Mouse (Mus musculus) liver, embryonic 11.5 days (tissue): ENCODE measurements around the gene Mnat1. TPM values are rescaled to one million over a fixed set of nuclear protein-coding genes. Genes with fewer than 3 reads are reported as not detected.

ENCODE experiments used
- ATAC-seq: fragments of 200-750 bp; cut with Nextera tagmentation; replicated peaks from 2 replicates; pipeline ENCODE4 v1.8.0; 2017; ENCODE audit warnings: moderate number of reproducible peaks, mild to moderate bottlenecking, moderate TSS enrichment, moderate library complexity; ENCODE audit not compliant: low FRiP score
- DNase-seq: peaks from one replicate; pipeline ENCODE4 v3.0.0-alpha.2; 2017; ENCODE audit warnings: low spot score
- H3K27ac ChIP-seq: fragments of 300-500 bp; sonication (generic); 2 replicates; pipeline ENCODE4 v1.5.1; 2014; ENCODE audit warnings: mild to moderate bottlenecking, low read depth, low read length, control low read depth
- H3K27me3 ChIP-seq: fragments of 300-500 bp; sonication (generic); replicated peaks from 2 replicates; pipeline ENCODE4 v1.6.1; 2014; ENCODE audit warnings: low read length, mixed read lengths; ENCODE audit not compliant: control insufficient read depth, insufficient read depth
- H3K36me3 ChIP-seq: fragments of 300-500 bp; sonication (generic); 2 replicates; pipeline ENCODE4 v1.6.1; 2014; ENCODE audit warnings: mild to moderate bottlenecking, low read length, moderate library complexity, mixed read lengths; ENCODE audit not compliant: control insufficient read depth, insufficient read depth
- H3K4me1 ChIP-seq: fragments of 300-500 bp; sonication (generic); replicated peaks from 2 replicates; pipeline ENCODE4 v1.6.1; 2014; ENCODE audit warnings: low read length, mixed read lengths; ENCODE audit not compliant: control insufficient read depth, insufficient read depth
- H3K4me2 ChIP-seq: fragments of 300-500 bp; sonication (generic); 2 replicates; pipeline ENCODE4 v1.6.1; 2014; ENCODE audit warnings: mild to moderate bottlenecking, control low read depth, moderate library complexity
- H3K4me3 ChIP-seq: fragments of 300-500 bp; sonication (generic); 2 replicates; pipeline ENCODE4 v1.5.1; 2014; ENCODE audit warnings: low read depth, low read length, control low read depth
- H3K9ac ChIP-seq: fragments of 300-500 bp; sonication (generic); 2 replicates; pipeline ENCODE4 v1.6.1; 2014; ENCODE audit warnings: low read depth, low read length, control low read depth
- H3K9me3 ChIP-seq: fragments of 300-500 bp; sonication (generic); 2 replicates; pipeline ENCODE4 v1.6.1; 2016; ENCODE audit warnings: low read length, inconsistent platforms, mixed read lengths; ENCODE audit not compliant: control insufficient read depth
- WGBS: fragments of 180-500 bp; shearing (Covaris S2); extraction: QIAGEN DNeasy Blood & Tissue Kit; methylation state at CpG from one replicate; pipeline ENCODE4 v1.1.7; 2014; 5-methylcytosine and 5-hydroxymethylcytosine counted together
- polyA plus RNA-seq: library from polyadenylated mRNA; unstranded; fragments of >200 nt; fragmentation: Nextera tagmentation; extraction: Ambion mirVana; gene quantifications from 2 replicates; pipeline ENCODE4 v1.2.1, GENCODE M21; 2014

Gene Mnat1
- polyA plus RNA-seq, 1 experiment from 2014 or later, result 30.5 TPM

DNA sequence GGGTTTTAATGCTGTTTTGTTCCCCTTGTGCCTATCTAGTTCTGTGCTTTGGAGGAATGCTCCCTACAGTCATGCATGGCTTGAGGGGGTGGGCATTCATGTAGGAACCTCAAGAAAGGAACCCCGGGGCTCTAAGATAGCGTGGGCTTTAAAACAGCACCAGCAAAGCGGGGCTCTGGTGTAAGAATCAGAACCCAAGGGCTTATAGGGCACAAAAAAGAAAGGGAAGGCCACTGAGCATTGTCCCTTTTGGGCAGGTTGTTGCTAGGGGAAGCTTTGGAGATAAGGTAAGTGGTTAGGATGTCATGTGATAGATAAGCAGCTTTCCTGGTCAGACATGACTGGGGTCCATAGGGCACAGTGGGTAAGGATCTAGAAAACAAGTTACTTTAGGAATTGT, 165.1 kb downstream of the Mnat1 start:
- Histone ChIP-seq H3K9ac (peak overlapping the region; percentile 27; the same call in 1 of the 2 replicates), H3K4me3 (no peak overlapping the region), H3K27ac (no peak overlapping the region), H3K36me3 (peaks cover 5% of the 10 kb centered on the region; the same call in 1 of the 2 replicates), H3K4me1 (peaks cover 11% of the 10 kb centered on the region), H3K9me3 (no peaks in the 10 kb centered on the region), H3K27me3 (no peaks in the 10 kb centered on the region), H3K4me2 (no peak overlapping the region)
- WGBS, result 80% methylated on average over 3 of the region's 3 CpGs
- no peak for DNase-seq
- no peak for ATAC-seq

DNA sequence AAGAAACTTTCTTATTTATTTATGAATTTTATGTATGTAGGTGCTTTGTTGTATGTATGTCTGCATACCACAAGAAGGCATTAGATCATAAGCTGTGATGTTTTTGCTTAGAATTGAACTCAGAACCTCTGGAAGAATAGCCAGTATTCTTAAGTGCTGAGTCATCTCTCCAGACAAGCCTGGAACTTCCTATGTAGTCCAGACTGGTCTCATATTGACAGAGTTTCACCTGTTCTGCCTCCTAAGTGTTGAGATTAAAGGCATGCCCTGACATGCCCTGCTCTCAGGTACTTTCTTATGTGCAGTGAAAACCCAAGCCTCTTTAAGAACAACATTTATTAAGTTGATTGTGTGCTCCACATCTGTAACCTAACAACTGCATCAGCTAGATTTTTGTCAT, 171.4 kb downstream of the Mnat1 start:
- no peak overlapping the region for H3K4me3 ChIP-seq
- no peak overlapping the region for H3K27ac ChIP-seq
- H3K36me3 ChIP-seq, result no peaks in the 10 kb centered on the region
- ATAC-seq, result no peak
- no peak overlapping the region for H3K4me2 ChIP-seq
- H3K27me3 ChIP-seq, result no peaks in the 10 kb centered on the region
- no peak overlapping the region for H3K9ac ChIP-seq
- H3K9me3 ChIP-seq, result no peaks in the 10 kb centered on the region
- H3K4me1 ChIP-seq, result no peaks in the 10 kb centered on the region
- no peak for DNase-seq

DNA sequence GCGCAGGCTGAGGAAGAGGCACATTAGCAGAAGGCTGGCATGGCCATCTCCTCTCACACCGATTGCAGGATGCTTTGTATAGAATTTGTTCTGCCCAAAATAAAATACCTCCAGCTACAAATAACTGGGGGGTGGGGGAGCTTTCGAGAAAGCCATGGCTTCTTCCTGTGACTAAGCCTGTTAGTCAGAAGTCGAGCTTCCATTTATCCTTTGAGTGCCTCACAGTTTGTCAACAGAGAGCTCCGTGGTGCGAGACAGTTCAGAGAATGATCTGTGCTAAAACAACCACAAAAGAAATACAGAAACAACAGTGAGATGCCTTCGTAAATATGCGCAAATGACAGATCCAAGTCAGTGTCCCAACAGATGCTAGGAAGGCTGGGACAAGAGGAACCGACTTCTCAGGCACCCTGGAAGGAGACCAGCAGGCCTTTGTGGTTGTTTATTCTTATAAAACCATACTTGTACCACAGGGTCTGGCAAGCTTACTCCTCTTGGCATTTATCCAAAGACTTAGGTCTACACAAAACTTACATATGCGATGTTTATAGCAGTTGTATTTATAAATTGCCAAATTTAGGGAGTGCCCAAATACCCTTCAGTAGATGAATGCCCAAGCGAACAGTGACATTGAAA, 172.1 kb downstream of the Mnat1 start:
- 88% methylated on average over 11 of the region's 11 CpGs for WGBS
- H3K4me1 ChIP-seq, result no peaks in the 10 kb centered on the region
- H3K27me3 ChIP-seq, result no peaks in the 10 kb centered on the region
- H3K36me3 ChIP-seq, result no peaks in the 10 kb centered on the region
- no peak overlapping the region for H3K9ac ChIP-seq
- no peak overlapping the region for H3K4me2 ChIP-seq
- no peak overlapping the region for H3K4me3 ChIP-seq
- ATAC-seq (no peak), DNase-seq (no peak)
- no peaks in the 10 kb centered on the region for H3K9me3 ChIP-seq
- no peak overlapping the region for H3K27ac ChIP-seq

DNA sequence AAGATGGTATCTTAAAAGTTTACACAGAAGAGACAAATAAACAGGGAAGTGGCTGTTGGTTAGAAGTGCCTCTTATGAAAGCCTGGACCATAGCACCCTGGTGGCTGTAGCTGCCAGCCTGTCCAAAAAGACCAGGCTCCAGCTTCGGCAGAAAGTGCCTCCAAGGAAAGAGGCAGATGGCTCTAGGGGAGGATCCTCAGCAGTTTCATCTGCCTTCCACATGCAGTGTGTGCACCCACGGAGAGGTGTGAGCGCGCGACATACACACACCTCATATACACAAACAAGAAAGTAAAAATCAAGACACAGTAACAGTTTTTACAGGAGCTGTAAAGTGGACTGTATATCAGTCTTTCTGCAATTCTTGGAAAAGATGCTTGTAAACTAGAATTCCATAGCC, 175.1 kb downstream of the Mnat1 start:
- H3K4me1 ChIP-seq, result no peaks in the 10 kb centered on the region
- 87% methylated on average over 5 of the region's 5 CpGs for WGBS
- no peak for DNase-seq
- H3K9me3 ChIP-seq, result no peaks in the 10 kb centered on the region
- H3K9ac ChIP-seq, result no peak overlapping the region
- no peak overlapping the region for H3K4me3 ChIP-seq
- no peak overlapping the region for H3K4me2 ChIP-seq
- no peaks in the 10 kb centered on the region for H3K36me3 ChIP-seq
- H3K27me3 ChIP-seq, result no peaks in the 10 kb centered on the region
- ATAC-seq, result no peak
- no peak overlapping the region for H3K27ac ChIP-seq

DNA sequence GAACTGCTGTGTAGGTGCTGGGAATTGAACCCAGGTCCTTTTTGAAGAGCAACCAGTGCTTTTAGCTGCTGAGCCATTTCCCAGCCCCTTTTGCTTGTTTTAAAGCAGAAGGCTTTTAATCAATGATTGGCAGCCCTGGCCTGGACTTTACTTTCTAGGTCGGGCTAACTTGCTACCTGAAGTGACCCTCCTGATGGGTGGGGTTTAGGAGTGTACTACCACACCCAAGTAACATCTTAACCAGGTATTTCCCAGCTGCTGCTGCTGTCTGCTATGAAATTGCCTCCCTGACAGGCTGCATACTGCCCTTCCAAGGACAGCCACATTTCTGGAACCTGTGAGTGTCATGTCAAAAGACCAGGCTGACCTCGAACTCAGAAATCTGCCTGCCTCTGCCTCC, 177.0 kb downstream of the Mnat1 start:
- H3K9ac ChIP-seq, result no peak overlapping the region
- 88% methylated on average over 2 of the region's 2 CpGs for WGBS
- H3K27ac ChIP-seq, result no peak overlapping the region
- no peak overlapping the region for H3K4me3 ChIP-seq
- no peaks in the 10 kb centered on the region for H3K36me3 ChIP-seq
- no peaks in the 10 kb centered on the region for H3K9me3 ChIP-seq
- no peak overlapping the region for H3K4me2 ChIP-seq
- DNase-seq, result no peak
- no peaks in the 10 kb centered on the region for H3K27me3 ChIP-seq
- no peak for ATAC-seq
- H3K4me1 ChIP-seq, result no peaks in the 10 kb centered on the region

DNA sequence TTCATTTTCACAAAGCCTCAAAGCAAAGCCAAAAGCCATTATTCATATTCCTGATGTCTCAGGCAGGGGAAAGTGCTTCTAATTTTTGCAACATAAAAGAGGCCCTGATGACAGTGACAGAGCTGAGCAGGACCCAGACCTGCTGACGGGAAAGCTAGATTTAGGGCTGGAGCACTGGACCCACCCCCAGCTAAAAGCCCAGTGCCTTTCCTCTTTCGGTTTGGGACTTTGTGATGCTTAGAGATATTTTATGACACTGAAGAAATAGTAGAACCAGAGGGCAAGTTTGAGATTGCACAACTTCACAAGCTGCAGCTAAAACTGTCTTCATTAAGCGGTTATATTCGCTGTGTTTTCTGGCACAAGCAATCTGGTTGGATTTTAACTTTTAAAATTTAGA, 181.1 kb downstream of the Mnat1 start:
- DNase-seq (no peak), ATAC-seq (no peak)
- Histone ChIP-seq H3K4me2 (no peak overlapping the region), H3K4me3 (no peak overlapping the region), H3K4me1 (no peaks in the 10 kb centered on the region), H3K27ac (no peak overlapping the region), H3K9ac (no peak overlapping the region), H3K36me3 (no peaks in the 10 kb centered on the region), H3K27me3 (no peaks in the 10 kb centered on the region), H3K9me3 (no peaks in the 10 kb centered on the region)
- 84% methylated on average over 4 of the region's 4 CpGs for WGBS

DNA sequence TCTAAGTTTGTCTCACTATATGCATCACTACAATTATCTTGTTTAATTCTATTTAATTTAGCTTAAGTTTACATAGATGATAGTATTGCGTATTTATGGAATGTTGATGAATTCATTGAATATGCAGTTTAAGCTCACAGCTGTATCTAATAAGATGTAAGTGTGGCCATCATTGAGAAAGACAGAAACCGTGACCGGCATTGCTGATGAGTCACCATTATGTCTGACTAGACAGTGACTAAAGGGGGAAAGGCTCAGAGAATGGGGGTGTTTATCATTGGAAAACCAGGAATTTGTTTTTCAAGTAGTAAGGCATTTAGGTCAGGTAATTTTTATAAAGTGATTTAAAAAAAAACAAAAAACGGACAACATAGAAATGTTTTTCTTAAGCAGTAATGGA, 184.2 kb downstream of the Mnat1 start:
- Histone ChIP-seq H3K4me1 (no peaks in the 10 kb centered on the region), H3K9ac (no peak overlapping the region), H3K27ac (no peak overlapping the region), H3K4me2 (no peak overlapping the region), H3K27me3 (no peaks in the 10 kb centered on the region), H3K36me3 (no peaks in the 10 kb centered on the region; the same call in 1 of the 2 replicates), H3K9me3 (no peaks in the 10 kb centered on the region), H3K4me3 (no peak overlapping the region)
- WGBS, result 89% methylated on average over 4 of the region's 4 CpGs
- DNase-seq (no peak), ATAC-seq (no peak)

DNA sequence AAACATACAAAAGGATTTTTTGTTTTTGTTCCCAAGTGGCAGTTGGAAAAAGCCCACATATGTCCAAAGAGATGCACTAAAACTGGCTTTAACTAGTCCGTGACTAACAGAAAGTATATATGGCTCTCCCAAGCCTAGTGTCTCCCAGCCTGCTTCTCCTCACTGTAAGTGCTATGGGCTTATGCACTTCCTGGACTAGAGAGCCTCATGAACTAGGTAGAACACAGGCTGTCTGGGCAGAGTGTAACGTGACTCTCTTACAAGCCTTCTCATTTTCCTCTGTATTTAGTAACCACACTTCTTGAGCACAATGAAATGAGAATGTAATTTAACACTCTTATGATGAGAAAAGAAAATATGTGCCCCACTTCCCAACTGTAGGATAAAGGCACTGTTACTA, 185.2 kb downstream of the Mnat1 start:
- no peaks in the 10 kb centered on the region; the same call in 1 of the 2 replicates for H3K36me3 ChIP-seq
- no peak overlapping the region for H3K4me3 ChIP-seq
- H3K9me3 ChIP-seq, result no peaks in the 10 kb centered on the region
- no peak for DNase-seq
- no peak for ATAC-seq
- H3K4me2 ChIP-seq, result no peak overlapping the region
- WGBS, result 88% methylated on average over 2 of the region's 2 CpGs
- no peaks in the 10 kb centered on the region for H3K27me3 ChIP-seq
- H3K27ac ChIP-seq, result no peak overlapping the region
- no peaks in the 10 kb centered on the region for H3K4me1 ChIP-seq
- no peak overlapping the region for H3K9ac ChIP-seq
